Mouse (Mus musculus) heart, embryonic 16.5 days (tissue): ENCODE measurements around the gene Mknk1. TPM values are rescaled to one million over a fixed set of nuclear protein-coding genes. Genes with fewer than 3 reads are reported as not detected.

Source experiments
- ATAC-seq: fragments of 200-750 bp; cut with Nextera tagmentation; replicated peaks from 2 replicates; pipeline ENCODE4 v1.8.0; 2017; ENCODE audit warnings: moderate number of reproducible peaks; ENCODE audit not compliant: insufficient read depth, low FRiP score; ENCODE audit errors: extremely low read depth
- H3K27ac ChIP-seq: fragments of 300-500 bp; sonication (generic); 2 replicates; pipeline ENCODE4 v1.5.1; 2014; ENCODE audit warnings: mild to moderate bottlenecking, low read length, control low read depth, moderate library complexity
- H3K27me3 ChIP-seq: fragments of 300-500 bp; sonication (generic); 2 replicates; pipeline ENCODE4 v1.6.1; 2014; ENCODE audit warnings: low read length, mixed read lengths; ENCODE audit not compliant: control insufficient read depth, insufficient read depth
- H3K36me3 ChIP-seq: fragments of 300-500 bp; sonication (generic); 2 replicates; pipeline ENCODE4 v1.6.1; 2014; ENCODE audit not compliant: control insufficient read depth, insufficient read depth
- H3K4me1 ChIP-seq: fragments of 300-500 bp; sonication (generic); 2 replicates; pipeline ENCODE4 v1.6.1; 2014; ENCODE audit warnings: low read length, mixed read lengths; ENCODE audit not compliant: control insufficient read depth, insufficient read depth
- H3K4me2 ChIP-seq: fragments of 300-500 bp; sonication (generic); 2 replicates; pipeline ENCODE4 v1.6.1; 2014; ENCODE audit warnings: low read depth, mild to moderate bottlenecking, control low read depth, low read length
- H3K4me3 ChIP-seq: fragments of 300-500 bp; sonication (generic); 2 replicates; pipeline ENCODE4 v1.5.1; 2014; ENCODE audit warnings: mild to moderate bottlenecking, control low read depth, low read length
- H3K9ac ChIP-seq: fragments of 300-500 bp; sonication (generic); 2 replicates; pipeline ENCODE4 v1.6.1; 2014; ENCODE audit warnings: low read length, control low read depth
- H3K9me3 ChIP-seq: fragments of 300-500 bp; sonication (generic); replicated peaks from 2 replicates; pipeline ENCODE4 v1.6.1; 2016; ENCODE audit warnings: low read length; ENCODE audit not compliant: control insufficient read depth
- WGBS: fragments of 180-500 bp; shearing (Covaris S2); extraction: QIAGEN DNeasy Blood & Tissue Kit; methylation state at CpG from one replicate; pipeline ENCODE4 v1.1.7; 2014; 5-methylcytosine and 5-hydroxymethylcytosine counted together
- polyA plus RNA-seq: library from polyadenylated mRNA; unstranded; fragments of >200 nt; fragmentation: Nextera tagmentation; extraction: Ambion mirVana; gene quantifications from 2 replicates; pipeline ENCODE4 v1.2.1, GENCODE M21; 2015

The Mknk1 gene
- polyA plus RNA-seq, 1 experiment from 2014 or later, result 24.7 TPM

GRCm38 (mm10) chr4:115832040-115832439, 7.0 kb upstream of the Mknk1 start:
- H3K27me3 ChIP-seq, result no peaks in the 10 kb centered on the region
- peaks cover 12% of the 10 kb centered on the region for H3K36me3 ChIP-seq
- H3K9me3 ChIP-seq, result no peaks in the 10 kb centered on the region
- H3K4me3 ChIP-seq, result no peak overlapping the region
- H3K4me2 ChIP-seq, result no peak overlapping the region
- 66% methylated on average over 2 of the region's 2 CpGs for WGBS
- H3K27ac ChIP-seq, result no peak overlapping the region
- H3K9ac ChIP-seq, result no peak overlapping the region
- no peak for ATAC-seq
- H3K4me1 ChIP-seq, result 0 out of 2 replicates have a peak, but pooled peaks cover 4% of the 10 kb centered on the region

DNA sequence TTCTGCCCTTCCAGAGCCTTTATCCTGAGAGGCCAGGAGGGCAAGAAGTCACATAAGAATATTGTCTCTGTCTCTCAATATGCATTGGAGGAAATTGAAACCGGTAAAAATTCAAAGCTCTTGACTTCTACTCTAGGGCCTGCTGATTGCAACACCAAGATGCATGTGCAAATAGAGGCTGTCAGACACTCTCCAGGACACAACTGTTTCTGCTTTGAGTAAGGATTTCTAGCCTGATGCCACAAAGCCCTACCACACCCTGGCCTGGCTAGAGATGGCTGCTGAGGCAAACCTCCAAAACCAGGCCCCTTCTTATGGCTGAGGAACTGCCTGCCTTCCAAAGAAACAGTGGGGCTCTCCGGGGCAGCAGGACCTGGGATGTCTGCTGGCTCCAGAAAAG, 3.4 kb upstream of the Mknk1 start:
- no peak overlapping the region for H3K4me2 ChIP-seq
- ATAC-seq, result no peak
- H3K9me3 ChIP-seq, result no peaks in the 10 kb centered on the region
- H3K4me1 ChIP-seq, result peaks cover 11% of the 10 kb centered on the region
- no peak overlapping the region for H3K4me3 ChIP-seq
- H3K27ac ChIP-seq, result no peak overlapping the region
- WGBS, result 66% methylated on average over 2 of the region's 2 CpGs
- no peaks in the 10 kb centered on the region for H3K27me3 ChIP-seq
- H3K36me3 ChIP-seq, result peaks cover 12% of the 10 kb centered on the region
- H3K9ac ChIP-seq, result no peak overlapping the region

- WGBS, result 71% methylated on average over 4 of the region's 4 CpGs
- Histone ChIP-seq H3K9ac (no peak overlapping the region), H3K27ac (0 out of 2 replicates have a peak overlapping the region, but pooled peaks have one; percentile 30), H3K36me3 (no peaks in the 10 kb centered on the region), H3K4me1 (peaks cover 11% of the 10 kb centered on the region), H3K4me3 (peak overlapping the region; percentile 93), H3K9me3 (no peaks in the 10 kb centered on the region), H3K27me3 (no peaks in the 10 kb centered on the region), H3K4me2 (peak overlapping the region; percentile 84)
- no peak for ATAC-seq
Observed at GRCm38 (mm10) chr4:115838196-115838595, 802 bp upstream of the Mknk1 start.

DNA sequence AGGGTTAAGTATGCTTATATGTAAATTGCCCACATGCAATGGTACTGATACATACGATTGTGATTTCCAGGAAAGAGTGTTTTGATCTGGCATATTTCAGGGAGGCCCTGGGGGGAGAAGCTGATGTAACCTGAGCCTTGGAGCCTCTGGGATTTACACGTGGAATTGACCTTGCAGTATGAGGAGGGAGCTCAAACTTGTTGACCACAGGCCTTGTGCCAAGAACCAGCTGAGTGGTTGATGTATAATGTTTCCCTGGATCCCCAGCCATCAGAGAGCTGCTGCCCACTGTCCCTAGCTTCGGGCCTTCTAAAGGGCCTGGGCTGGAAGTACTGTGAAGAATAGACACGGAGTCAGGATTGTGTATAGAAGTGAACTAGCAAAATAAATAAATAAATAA, 958 bp downstream of the Mknk1 start:
- no peaks in the 10 kb centered on the region for H3K9me3 ChIP-seq
- H3K36me3 ChIP-seq, result no peaks in the 10 kb centered on the region
- peak overlapping the region; percentile 93 for H3K4me3 ChIP-seq
- no peaks in the 10 kb centered on the region for H3K27me3 ChIP-seq
- no peak for ATAC-seq
- 49% methylated on average over 4 of the region's 4 CpGs for WGBS
- peaks cover 11% of the 10 kb centered on the region for H3K4me1 ChIP-seq
- no peak overlapping the region for H3K27ac ChIP-seq
- peak overlapping the region; percentile 84 for H3K4me2 ChIP-seq
- peak overlapping the region; percentile 87; the same call in 1 of the 2 replicates for H3K9ac ChIP-seq

GRCm38 (mm10) chr4:115840842-115841241, 1.8 kb downstream of the Mknk1 start:
- 80% methylated on average over 4 of the region's 4 CpGs for WGBS

DNA sequence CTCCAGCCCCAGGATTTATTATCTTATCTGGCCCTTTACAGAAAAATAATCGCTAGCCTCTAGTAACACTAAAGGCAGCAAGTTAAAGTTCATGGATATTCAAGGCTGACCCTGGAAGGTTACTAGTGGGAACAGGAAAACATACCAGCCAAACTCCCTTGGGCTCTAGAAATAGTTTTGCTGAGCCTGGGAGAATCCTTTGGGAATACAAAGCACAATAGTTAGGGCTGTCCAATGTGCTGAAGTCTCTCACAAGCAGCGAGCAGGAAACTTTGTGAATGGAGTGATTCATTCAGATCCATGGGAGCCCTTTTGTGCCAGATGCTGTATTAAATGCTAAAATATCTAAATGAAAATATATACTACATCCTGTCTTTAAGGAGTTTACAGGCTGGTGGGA, 7.7 kb downstream of the Mknk1 start:
- Histone ChIP-seq H3K9me3 (no peaks in the 10 kb centered on the region), H3K4me2 (no peak overlapping the region), H3K4me3 (no peak overlapping the region), H3K27me3 (no peaks in the 10 kb centered on the region), H3K9ac (no peak overlapping the region), H3K27ac (no peak overlapping the region), H3K36me3 (0 out of 2 replicates have a peak, but pooled peaks cover 2% of the 10 kb centered on the region), H3K4me1 (peaks cover 14% of the 10 kb centered on the region)
- no peak for ATAC-seq
- 39% methylated on average over 2 of the region's 2 CpGs for WGBS

More at GRCm38 (mm10) chr4:115840842-115841241, 1.8 kb downstream of the Mknk1 start:
- ATAC-seq, result no peak
- H3K4me2 ChIP-seq, result no peak overlapping the region
- H3K36me3 ChIP-seq, result no peaks in the 10 kb centered on the region
- H3K27ac ChIP-seq, result no peak overlapping the region
- no peak overlapping the region for H3K4me3 ChIP-seq
- H3K27me3 ChIP-seq, result no peaks in the 10 kb centered on the region
- H3K4me1 ChIP-seq, result peaks cover 11% of the 10 kb centered on the region
- no peak overlapping the region for H3K9ac ChIP-seq
- H3K9me3 ChIP-seq, result no peaks in the 10 kb centered on the region

DNA sequence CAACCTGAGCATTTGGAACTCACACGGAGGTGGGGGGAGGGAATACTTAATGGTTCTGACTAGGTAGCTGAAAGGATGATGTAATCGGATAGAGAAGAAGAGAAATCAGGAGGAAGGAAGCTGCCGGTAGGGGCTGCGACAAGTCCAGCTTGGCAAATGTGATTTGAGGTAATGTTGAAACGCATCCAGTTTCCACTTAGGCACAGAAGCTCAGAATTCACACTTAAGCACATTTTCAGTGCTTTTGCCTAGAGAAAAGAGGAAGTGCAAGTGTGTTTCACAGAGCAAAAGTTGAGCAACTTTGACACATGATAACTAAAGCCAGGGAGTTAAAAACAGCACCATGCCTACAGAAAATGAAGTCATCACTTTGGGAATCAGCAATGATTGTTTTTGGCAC, 8.4 kb downstream of the Mknk1 start:
- Histone ChIP-seq H3K4me1 (peaks cover 14% of the 10 kb centered on the region), H3K27me3 (no peaks in the 10 kb centered on the region), H3K9me3 (no peaks in the 10 kb centered on the region), H3K4me2 (no peak overlapping the region), H3K27ac (0 out of 2 replicates have a peak overlapping the region, but pooled peaks have one; percentile 6), H3K9ac (no peak overlapping the region), H3K36me3 (0 out of 2 replicates have a peak, but pooled peaks cover 2% of the 10 kb centered on the region), H3K4me3 (no peak overlapping the region)
- ATAC-seq, result 0 out of 2 replicates have a peak, but pooled peaks have one; percentile 17
- 40% methylated on average over 5 of the region's 5 CpGs for WGBS

DNA sequence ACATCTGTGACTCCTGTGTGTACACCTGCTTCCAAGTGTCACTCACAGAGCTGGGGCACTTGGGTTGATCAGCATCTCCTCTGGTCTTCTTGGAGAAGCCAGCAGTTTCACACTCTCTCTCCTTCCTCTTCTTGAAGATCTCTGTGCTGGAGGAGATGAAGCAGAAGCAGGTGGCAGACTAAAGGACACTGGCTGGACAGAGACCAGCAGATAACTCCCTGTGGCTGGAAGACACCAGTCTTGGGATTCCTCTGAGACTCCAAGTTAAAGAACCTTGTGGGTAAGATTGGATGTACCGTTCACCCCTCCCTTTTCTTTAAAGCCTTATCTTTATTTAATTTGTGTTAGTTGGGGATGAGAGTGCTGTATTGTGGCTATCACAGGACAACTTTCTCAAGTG, 9.1 kb downstream of the Mknk1 start:
- Histone ChIP-seq H3K4me3 (no peak overlapping the region), H3K4me1 (peaks cover 14% of the 10 kb centered on the region), H3K27ac (no peak overlapping the region), H3K9ac (no peak overlapping the region), H3K9me3 (no peaks in the 10 kb centered on the region), H3K36me3 (0 out of 2 replicates have a peak, but pooled peaks cover 2% of the 10 kb centered on the region), H3K4me2 (no peak overlapping the region), H3K27me3 (no peaks in the 10 kb centered on the region)
- WGBS, result 90% methylated on average over 1 of the region's 1 CpGs
- ATAC-seq, result no peak

- no peak overlapping the region for H3K27ac ChIP-seq
- H3K4me2 ChIP-seq, result no peak overlapping the region
- no peaks in the 10 kb centered on the region for H3K9me3 ChIP-seq
- no peak overlapping the region for H3K9ac ChIP-seq
- 0 out of 2 replicates have a peak, but pooled peaks cover 2% of the 10 kb centered on the region for H3K36me3 ChIP-seq
- no peaks in the 10 kb centered on the region for H3K27me3 ChIP-seq
- no peak overlapping the region for H3K4me3 ChIP-seq
- WGBS, result 32% methylated on average over 8 of the region's 8 CpGs
- no peak; the same call in 1 of the 2 replicates for ATAC-seq
- H3K4me1 ChIP-seq, result peaks cover 14% of the 10 kb centered on the region
Observed at GRCm38 (mm10) chr4:115848990-115849677, 10.1 kb downstream of the Mknk1 start.
